Mouse (Mus musculus): ENCODE measurements around the gene Ctf1.

Gene Ctf1

GRCm38 (mm10) chr7:127704598-127704997 is 7.9 kb upstream of the Ctf1 start:
- H3K4me1 ChIP-seq (replicated peaks; ENCODE audit: low read depth, low read length), result peaks cover 41% of the 10 kb centered on the region
- H3K9me3 ChIP-seq (ENCODE audit: low read length), result no peaks in the 10 kb centered on the region
- no peak for TF ChIP-seq CTCF (conservative IDR thresholded peaks at IDR 0.05; ENCODE audit: low read length)
- TF ChIP-seq NANOG (IDR thresholded peaks at IDR 0.05; ENCODE audit: borderline replicate concordance, low read length), result no peak
- TF ChIP-seq POU5F1 (IDR thresholded peaks at IDR 0.05; ENCODE audit: borderline replicate concordance, low read length), result no peak
- H3K36me3 ChIP-seq (ENCODE audit: insufficient read depth, low read length), result peaks cover 51% of the 10 kb centered on the region
- no peak overlapping the region for H3K4me3 ChIP-seq (replicated peaks; ENCODE audit: low read length)
- H3K27me3 ChIP-seq (ENCODE audit: insufficient read depth, low read length), result no peaks in the 10 kb centered on the region

GRCm38 (mm10) chr7:127705706-127706105 is 6.8 kb upstream of the Ctf1 start:
- no peak for TF ChIP-seq CTCF (conservative IDR thresholded peaks at IDR 0.05; ENCODE audit: low read length)
- TF ChIP-seq POU5F1 (IDR thresholded peaks at IDR 0.05; ENCODE audit: borderline replicate concordance, low read length), result no peak
- no peak for TF ChIP-seq NANOG (IDR thresholded peaks at IDR 0.05; ENCODE audit: borderline replicate concordance, low read length)
- peaks cover 45% of the 10 kb centered on the region for H3K4me1 ChIP-seq (replicated peaks; ENCODE audit: low read depth, low read length)
- no peaks in the 10 kb centered on the region for H3K27me3 ChIP-seq (ENCODE audit: insufficient read depth, low read length)
- H3K9me3 ChIP-seq (ENCODE audit: low read length), result no peaks in the 10 kb centered on the region
- H3K4me3 ChIP-seq (replicated peaks; ENCODE audit: low read length), result no peak overlapping the region
- H3K36me3 ChIP-seq (ENCODE audit: insufficient read depth, low read length), result peaks cover 44% of the 10 kb centered on the region

- TF ChIP-seq NANOG (IDR thresholded peaks at IDR 0.05; ENCODE audit: borderline replicate concordance, low read length) (no peak), CTCF (conservative IDR thresholded peaks at IDR 0.05; ENCODE audit: low read length) (no peak), POU5F1 (IDR thresholded peaks at IDR 0.05; ENCODE audit: borderline replicate concordance, low read length) (no peak)
- Histone ChIP-seq H3K4me1 (replicated peaks; ENCODE audit: low read depth, low read length) (peaks cover 61% of the 10 kb centered on the region), H3K9me3 (ENCODE audit: low read length) (no peaks in the 10 kb centered on the region), H3K27me3 (ENCODE audit: insufficient read depth, low read length) (no peaks in the 10 kb centered on the region), H3K36me3 (ENCODE audit: insufficient read depth, low read length) (peaks cover 44% of the 10 kb centered on the region), H3K4me3 (replicated peaks; ENCODE audit: low read length) (peak overlapping the region; percentile 91)
Observed at GRCm38 (mm10) chr7:127707045-127707956, 5.2 kb upstream of the Ctf1 start.

GRCm38 (mm10) chr7:127707957-127708206 is 4.7 kb upstream of the Ctf1 start:
- TF ChIP-seq POU5F1 (IDR thresholded peaks at IDR 0.05; ENCODE audit: borderline replicate concordance, low read length) (no peak), NANOG (IDR thresholded peaks at IDR 0.05; ENCODE audit: borderline replicate concordance, low read length) (no peak)
- no peaks in the 10 kb centered on the region for H3K27me3 ChIP-seq (ENCODE audit: insufficient read depth, low read length)
- H3K4me3 ChIP-seq (replicated peaks; ENCODE audit: low read length), result peak overlapping the region; percentile 91
- peaks cover 62% of the 10 kb centered on the region for H3K4me1 ChIP-seq (replicated peaks; ENCODE audit: low read depth, low read length)
- H3K9me3 ChIP-seq (ENCODE audit: low read length), result no peaks in the 10 kb centered on the region
- peaks cover 42% of the 10 kb centered on the region for H3K36me3 ChIP-seq (ENCODE audit: insufficient read depth, low read length)

GRCm38 (mm10) chr7:127708207-127709078 is 4.1 kb upstream of the Ctf1 start, which contains the start of gene Bcl7c:
TSS of gene Bcl7c (minus strand) at chr7:127708933.
- peaks cover 36% of the 10 kb centered on the region for H3K36me3 ChIP-seq (ENCODE audit: insufficient read depth, low read length)
- no peaks in the 10 kb centered on the region for H3K27me3 ChIP-seq (ENCODE audit: insufficient read depth, low read length)
- TF ChIP-seq POU5F1 (IDR thresholded peaks at IDR 0.05; ENCODE audit: borderline replicate concordance, low read length), result no peak
- TF ChIP-seq CTCF (conservative IDR thresholded peaks at IDR 0.05; ENCODE audit: low read length), result no peak
- no peak for TF ChIP-seq NANOG (IDR thresholded peaks at IDR 0.05; ENCODE audit: borderline replicate concordance, low read length)
- H3K9me3 ChIP-seq (ENCODE audit: low read length), result no peaks in the 10 kb centered on the region
- peaks cover 63% of the 10 kb centered on the region for H3K4me1 ChIP-seq (replicated peaks; ENCODE audit: low read depth, low read length)
- peak within 1 kb of the TSS; percentile 91 for H3K4me3 ChIP-seq (replicated peaks; ENCODE audit: low read length)

- TF ChIP-seq POU5F1 (IDR thresholded peaks at IDR 0.05; ENCODE audit: borderline replicate concordance, low read length) (no peak), NANOG (IDR thresholded peaks at IDR 0.05; ENCODE audit: borderline replicate concordance, low read length) (no peak), CTCF (conservative IDR thresholded peaks at IDR 0.05; ENCODE audit: low read length) (no peak)
- Histone ChIP-seq H3K9me3 (ENCODE audit: low read length) (no peaks in the 10 kb centered on the region), H3K36me3 (ENCODE audit: insufficient read depth, low read length) (peaks cover 27% of the 10 kb centered on the region), H3K4me3 (replicated peaks; ENCODE audit: low read length) (peak overlapping the region; percentile 91), H3K4me1 (replicated peaks; ENCODE audit: low read depth, low read length) (peaks cover 64% of the 10 kb centered on the region), H3K27me3 (ENCODE audit: insufficient read depth, low read length) (no peaks in the 10 kb centered on the region)
Observed at GRCm38 (mm10) chr7:127709261-127709979, 3.1 kb upstream of the Ctf1 start.

- Histone ChIP-seq H3K27me3 (ENCODE audit: insufficient read depth, low read length) (peaks cover 2% of the 10 kb centered on the region; the same call in 1 of the 2 replicates), H3K9me3 (ENCODE audit: low read length) (no peaks in the 10 kb centered on the region), H3K36me3 (ENCODE audit: insufficient read depth, low read length) (peaks cover 13% of the 10 kb centered on the region), H3K4me1 (replicated peaks; ENCODE audit: low read depth, low read length) (peaks cover 69% of the 10 kb centered on the region), H3K4me3 (replicated peaks; ENCODE audit: low read length) (0 out of 2 replicates have a peak overlapping the region, but pooled peaks have one; percentile 76)
- TF ChIP-seq CTCF (conservative IDR thresholded peaks at IDR 0.05; ENCODE audit: low read length), result no peak
Observed at GRCm38 (mm10) chr7:127711031-127711430, 1.5 kb upstream of the Ctf1 start.

GRCm38 (mm10) chr7:127711456-127711855 is 1.1 kb upstream of the Ctf1 start:
- peaks cover 12% of the 10 kb centered on the region for H3K36me3 ChIP-seq (ENCODE audit: insufficient read depth, low read length)
- TF ChIP-seq NANOG (IDR thresholded peaks at IDR 0.05; ENCODE audit: borderline replicate concordance, low read length) (no peak), POU5F1 (IDR thresholded peaks at IDR 0.05; ENCODE audit: borderline replicate concordance, low read length) (no peak), CTCF (conservative IDR thresholded peaks at IDR 0.05; ENCODE audit: low read length) (no peak)
- H3K4me3 ChIP-seq (replicated peaks; ENCODE audit: low read length), result peak overlapping the region; percentile 76; the same call in 1 of the 2 replicates

More at GRCm38 (mm10) chr7:127711456-127711855, 1.1 kb upstream of the Ctf1 start:
- H3K27me3 ChIP-seq (ENCODE audit: insufficient read depth, low read length), result peaks cover 7% of the 10 kb centered on the region
- H3K4me1 ChIP-seq (replicated peaks; ENCODE audit: low read depth, low read length), result peaks cover 64% of the 10 kb centered on the region
- no peaks in the 10 kb centered on the region for H3K9me3 ChIP-seq (ENCODE audit: low read length)

Data from E14TG2a.4 (cell line).